Mouse (Mus musculus) liver, embryonic 14.5 days (tissue): Measurements from ENCODE around the gene Pecam1.

Source experiments
- CTCF ChIP-seq: IDR thresholded peaks from 2 replicates; pipeline ENCODE4 v1.5.1; 2016; ENCODE audit warnings: antibody characterized with exemption, low read depth, control low read depth
- EP300 ChIP-seq: IDR thresholded peaks from 2 replicates; pipeline ENCODE4 v1.6.1; 2016; ENCODE audit warnings: antibody characterized with exemption, low read depth

GRCm38 (mm10) chr11:106669102-106669872 lies 81.1 kb downstream of the Pecam1 start:
- TF ChIP-seq EP300 (no peak), CTCF (no peak)
